Mouse (Mus musculus): ENCODE measurements around the gene Galntl6. TPM values are rescaled to one million over a fixed set of nuclear protein-coding genes. Genes with fewer than 3 reads are reported as not detected.

Galntl6 gene
- polyA plus RNA-seq, 1 experiment from 2014 or later = 10.2 TPM

- Histone ChIP-seq H3K4me2 (no peak overlapping the region), H3K27ac (no peak overlapping the region), H3K9me3 (no peaks in the 10 kb centered on the region), H3K4me1 (replicated peaks) (no peaks in the 10 kb centered on the region), H3K4me3 (no peak overlapping the region), H3K27me3 (no peaks in the 10 kb centered on the region), H3K9ac (no peak overlapping the region), H3K36me3 (no peaks in the 10 kb centered on the region)
- no peak for ATAC-seq (ENCODE audit: low FRiP score)
- 56% methylated on average over 3 of the region's 3 CpGs for WGBS
Measured at GRCm38 (mm10) chr8:58396500-58396899, 515.9 kb downstream of the Galntl6 start.

GRCm38 (mm10) chr8:58395879-58396278, 516.6 kb downstream of the Galntl6 start:
- no peak overlapping the region for H3K4me2 ChIP-seq
- ATAC-seq (ENCODE audit: low FRiP score) = no peak
- no peak overlapping the region for H3K27ac ChIP-seq
- no peaks in the 10 kb centered on the region for H3K4me1 ChIP-seq (replicated peaks)
- H3K9ac ChIP-seq = no peak overlapping the region
- H3K4me3 ChIP-seq = no peak overlapping the region
- no peaks in the 10 kb centered on the region for H3K36me3 ChIP-seq
- WGBS = 86% methylated on average over 1 of the region's 1 CpGs
- no peaks in the 10 kb centered on the region for H3K9me3 ChIP-seq
- no peaks in the 10 kb centered on the region for H3K27me3 ChIP-seq

GRCm38 (mm10) chr8:58372389-58372788, 540.1 kb downstream of the Galntl6 start:
- Histone ChIP-seq H3K27me3 (no peaks in the 10 kb centered on the region), H3K4me2 (no peak overlapping the region), H3K27ac (no peak overlapping the region), H3K36me3 (no peaks in the 10 kb centered on the region), H3K9ac (no peak overlapping the region), H3K4me3 (no peak overlapping the region), H3K4me1 (replicated peaks) (no peaks in the 10 kb centered on the region), H3K9me3 (no peaks in the 10 kb centered on the region)
- WGBS = 74% methylated on average over 2 of the region's 2 CpGs
- ATAC-seq (ENCODE audit: low FRiP score) = peak; percentile 72; the same call in 1 of the 2 replicates

GRCm38 (mm10) chr8:58371979-58372378, 540.5 kb downstream of the Galntl6 start:
- WGBS = 92% methylated on average over 10 of the region's 10 CpGs
- Histone ChIP-seq H3K27me3 (no peaks in the 10 kb centered on the region), H3K9me3 (no peaks in the 10 kb centered on the region), H3K36me3 (no peaks in the 10 kb centered on the region), H3K4me2 (no peak overlapping the region), H3K27ac (no peak overlapping the region; the same call in 1 of the 2 replicates), H3K9ac (no peak overlapping the region), H3K4me3 (no peak overlapping the region), H3K4me1 (replicated peaks) (no peaks in the 10 kb centered on the region)
- ATAC-seq (ENCODE audit: low FRiP score) = no peak

- H3K9ac ChIP-seq = no peak overlapping the region
- WGBS = 78% methylated on average over 1 of the region's 1 CpGs
- H3K27ac ChIP-seq = no peak overlapping the region
- no peak overlapping the region for H3K4me2 ChIP-seq
- H3K36me3 ChIP-seq = no peaks in the 10 kb centered on the region
- H3K27me3 ChIP-seq = no peaks in the 10 kb centered on the region
- H3K4me3 ChIP-seq = no peak overlapping the region
- no peaks in the 10 kb centered on the region for H3K9me3 ChIP-seq
- no peaks in the 10 kb centered on the region for H3K4me1 ChIP-seq (replicated peaks)
- no peak for ATAC-seq (ENCODE audit: low FRiP score)
Measured at GRCm38 (mm10) chr8:58331151-58331550, 581.3 kb downstream of the Galntl6 start.

GRCm38 (mm10) chr8:58313482-58313881, 599.0 kb downstream of the Galntl6 start:
- H3K27ac ChIP-seq = no peak overlapping the region
- ATAC-seq (ENCODE audit: low FRiP score) = no peak
- H3K36me3 ChIP-seq = no peaks in the 10 kb centered on the region
- H3K4me1 ChIP-seq (replicated peaks) = no peaks in the 10 kb centered on the region
- H3K9me3 ChIP-seq = no peaks in the 10 kb centered on the region
- WGBS = 92% methylated on average over 2 of the region's 2 CpGs
- no peaks in the 10 kb centered on the region for H3K27me3 ChIP-seq
- no peak overlapping the region for H3K9ac ChIP-seq
- no peak overlapping the region for H3K4me3 ChIP-seq
- no peak overlapping the region for H3K4me2 ChIP-seq

- Histone ChIP-seq H3K9ac (no peak overlapping the region), H3K4me3 (no peak overlapping the region), H3K27ac (no peak overlapping the region), H3K4me1 (replicated peaks) (no peaks in the 10 kb centered on the region), H3K27me3 (no peaks in the 10 kb centered on the region), H3K9me3 (no peaks in the 10 kb centered on the region), H3K4me2 (no peak overlapping the region), H3K36me3 (no peaks in the 10 kb centered on the region)
- WGBS = 64% methylated on average over 4 of the region's 4 CpGs
- ATAC-seq (ENCODE audit: low FRiP score) = no peak
Measured at GRCm38 (mm10) chr8:58291487-58291886, 621.0 kb downstream of the Galntl6 start.

- ATAC-seq (ENCODE audit: low FRiP score) = no peak
- no peak overlapping the region for H3K9ac ChIP-seq
- no peaks in the 10 kb centered on the region for H3K9me3 ChIP-seq
- H3K27me3 ChIP-seq = no peaks in the 10 kb centered on the region
- H3K4me2 ChIP-seq = no peak overlapping the region
- H3K36me3 ChIP-seq = no peaks in the 10 kb centered on the region
- no peak overlapping the region for H3K4me3 ChIP-seq
- H3K4me1 ChIP-seq (replicated peaks) = no peaks in the 10 kb centered on the region
- no peak overlapping the region for H3K27ac ChIP-seq
Measured at GRCm38 (mm10) chr8:58290080-58290479, 622.4 kb downstream of the Galntl6 start.

GRCm38 (mm10) chr8:58265485-58265884, 647.0 kb downstream of the Galntl6 start:
- Histone ChIP-seq H3K27ac (no peak overlapping the region), H3K9me3 (no peaks in the 10 kb centered on the region), H3K4me3 (no peak overlapping the region), H3K4me2 (no peak overlapping the region), H3K27me3 (no peaks in the 10 kb centered on the region), H3K9ac (no peak overlapping the region), H3K36me3 (no peaks in the 10 kb centered on the region), H3K4me1 (replicated peaks) (no peaks in the 10 kb centered on the region)
- no peak for ATAC-seq (ENCODE audit: low FRiP score)
- WGBS = 81% methylated on average over 2 of the region's 2 CpGs

- Histone ChIP-seq H3K4me3 (no peak overlapping the region), H3K9me3 (no peaks in the 10 kb centered on the region), H3K27ac (no peak overlapping the region), H3K4me2 (no peak overlapping the region), H3K36me3 (no peaks in the 10 kb centered on the region), H3K9ac (no peak overlapping the region), H3K4me1 (replicated peaks) (no peaks in the 10 kb centered on the region), H3K27me3 (no peaks in the 10 kb centered on the region)
- WGBS = 67% methylated on average over 2 of the region's 2 CpGs
- ATAC-seq (ENCODE audit: low FRiP score) = no peak
Measured at GRCm38 (mm10) chr8:58258577-58259315, 653.7 kb downstream of the Galntl6 start.

GRCm38 (mm10) chr8:58253620-58254019, 658.8 kb downstream of the Galntl6 start:
- H3K36me3 ChIP-seq = no peaks in the 10 kb centered on the region
- no peak overlapping the region for H3K4me2 ChIP-seq
- no peaks in the 10 kb centered on the region for H3K4me1 ChIP-seq (replicated peaks)
- H3K9ac ChIP-seq = no peak overlapping the region
- 45% methylated on average over 1 of the region's 1 CpGs for WGBS
- no peaks in the 10 kb centered on the region for H3K9me3 ChIP-seq
- no peaks in the 10 kb centered on the region for H3K27me3 ChIP-seq
- no peak overlapping the region for H3K27ac ChIP-seq
- no peak overlapping the region for H3K4me3 ChIP-seq
- ATAC-seq (ENCODE audit: low FRiP score) = no peak

- no peak for ATAC-seq (ENCODE audit: low FRiP score)
- Histone ChIP-seq H3K36me3 (no peaks in the 10 kb centered on the region), H3K4me3 (no peak overlapping the region), H3K27me3 (no peaks in the 10 kb centered on the region), H3K4me1 (replicated peaks) (no peaks in the 10 kb centered on the region), H3K9ac (no peak overlapping the region), H3K9me3 (no peaks in the 10 kb centered on the region), H3K27ac (no peak overlapping the region), H3K4me2 (no peak overlapping the region)
- WGBS = 86% methylated on average over 3 of the region's 3 CpGs
Measured at GRCm38 (mm10) chr8:58244830-58245229, 667.6 kb downstream of the Galntl6 start.

- no peak overlapping the region for H3K4me3 ChIP-seq
- 22% methylated on average over 2 of the region's 2 CpGs for WGBS
- ATAC-seq (ENCODE audit: low FRiP score) = no peak
- H3K27me3 ChIP-seq = no peaks in the 10 kb centered on the region
- H3K9me3 ChIP-seq = no peaks in the 10 kb centered on the region
- H3K9ac ChIP-seq = no peak overlapping the region
- no peaks in the 10 kb centered on the region for H3K36me3 ChIP-seq
- H3K4me1 ChIP-seq (replicated peaks) = no peaks in the 10 kb centered on the region
- no peak overlapping the region for H3K27ac ChIP-seq
- no peak overlapping the region for H3K4me2 ChIP-seq
Measured at GRCm38 (mm10) chr8:58234220-58234619, 678.2 kb downstream of the Galntl6 start.

Measured in hindbrain, embryonic 13.5 days (tissue).